8 mouse cellular contexts compared by ENCODE assay signal in the genomic region with DNA sequence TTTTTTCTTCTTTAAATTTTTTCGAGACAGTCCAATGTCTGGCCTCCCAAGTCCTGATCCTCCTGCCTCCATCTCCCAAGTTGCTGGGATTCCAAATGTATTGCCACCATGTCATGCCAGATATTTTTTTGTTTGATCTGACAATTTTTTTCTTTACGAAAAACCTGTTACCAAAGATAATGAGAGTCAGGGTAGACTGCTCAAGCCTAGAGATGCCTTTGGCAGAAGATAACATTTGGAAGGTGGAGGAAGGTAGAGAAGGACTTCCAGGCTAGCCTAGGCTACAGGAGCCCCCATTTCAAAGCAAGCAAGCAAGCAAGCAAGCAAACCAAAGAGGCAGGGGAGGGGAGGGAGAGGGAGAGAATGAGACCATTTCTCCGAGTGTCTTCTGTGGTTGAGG. TPM values are rescaled to one million over a fixed set of nuclear protein-coding genes. Genes with fewer than 3 reads are reported as not detected.
DNase-seq lines count a peak whose midpoint lies in the region; ATAC-seq and TF ChIP-seq lines count a peak whose summit lies in the region.

No protein-coding gene starts in this region.

- peak; percentile 13 for DNase-seq in adrenal gland, adult 2 months
- DNase-seq in adrenal gland, adult 18-20 months (ENCODE audit: low spot score in 2 of 2): no peak
- no peak for DNase-seq in thymus, postnatal 14 days
- no peak for DNase-seq in retina, embryonic 14.5 days (ENCODE audit: low spot score)
- DNase-seq in frontal cortex, postnatal 25 days (ENCODE audit: low spot score in 2 of 2): no peak

- peak overlapping the region; percentile 83 for H3K4me3 ChIP-seq in E14TG2a.4 (replicated peaks; ENCODE audit: low read length)
- H3K4me3 ChIP-seq in forebrain, embryonic 13.5 days: peak overlapping the region; percentile 78
- peak overlapping the region; percentile 82 for H3K4me3 ChIP-seq in liver, embryonic 15.5 days (replicated peaks)

- TF ChIP-seq CTCF in E14TG2a.4 (conservative IDR thresholded peaks at IDR 0.05; ENCODE audit: low read length): no peak

- peaks cover 7% of the 10 kb centered on the region; the same call in 1 of the 2 replicates for H3K36me3 ChIP-seq in E14TG2a.4 (ENCODE audit: insufficient read depth, low read length)
- H3K36me3 ChIP-seq in forebrain, embryonic 13.5 days (ENCODE audit: poor library complexity, severe bottlenecking): no peaks in the 10 kb centered on the region
- 0 out of 2 replicates have a peak, but pooled peaks cover 7% of the 10 kb centered on the region for H3K36me3 ChIP-seq in liver, embryonic 15.5 days (replicated peaks)

- H3K9ac ChIP-seq in forebrain, embryonic 13.5 days: peak overlapping the region; percentile 86
- H3K9ac ChIP-seq in liver, embryonic 15.5 days: peak overlapping the region; percentile 83

- H3K4me1 ChIP-seq in E14TG2a.4 (replicated peaks; ENCODE audit: low read depth, low read length): peaks cover 55% of the 10 kb centered on the region
- peaks cover 29% of the 10 kb centered on the region for H3K4me1 ChIP-seq in forebrain, embryonic 13.5 days
- peaks cover 51% of the 10 kb centered on the region for H3K4me1 ChIP-seq in liver, embryonic 15.5 days (replicated peaks)

- 51% methylated on average over 3 of the region's 3 CpGs for WGBS in forebrain, embryonic 13.5 days
- 17% methylated on average over 3 of the region's 3 CpGs for WGBS in liver, embryonic 15.5 days (ENCODE audit: insufficient replicate concordance)

- H3K27me3 ChIP-seq in E14TG2a.4 (ENCODE audit: insufficient read depth, low read length): no peaks in the 10 kb centered on the region
- H3K27me3 ChIP-seq in forebrain, embryonic 13.5 days: no peaks in the 10 kb centered on the region
- H3K27me3 ChIP-seq in liver, embryonic 15.5 days: no peaks in the 10 kb centered on the region

- ATAC-seq in forebrain, embryonic 13.5 days: no peak
- peak; percentile 47 for ATAC-seq in liver, embryonic 15.5 days (ENCODE audit: insufficient read depth)

- H3K9me3 ChIP-seq in E14TG2a.4 (ENCODE audit: low read length): no peaks in the 10 kb centered on the region
- no peaks in the 10 kb centered on the region for H3K9me3 ChIP-seq in forebrain, embryonic 13.5 days (replicated peaks)
- no peaks in the 10 kb centered on the region for H3K9me3 ChIP-seq in liver, embryonic 15.5 days (replicated peaks)

- no peak overlapping the region for H3K27ac ChIP-seq in forebrain, embryonic 13.5 days
- H3K27ac ChIP-seq in liver, embryonic 15.5 days (replicated peaks): peak overlapping the region; percentile 95

- H3K4me2 ChIP-seq in forebrain, embryonic 13.5 days: peak overlapping the region; percentile 63
- H3K4me2 ChIP-seq in liver, embryonic 15.5 days: peak overlapping the region; percentile 73

RNA-seq across cellular contexts. Expression of a gene that starts 0.9 kb away (rescaled TPM):
- total RNA-seq in adrenal gland, adult 2 months (2021): 10 to 100 TPM; 87.8 to 99.7 TPM
- 8.4 and 14.0 TPM in 2 replicates for polyA plus RNA-seq in adrenal gland, adult 2 months (2012; rRNA removed)
- total RNA-seq in adrenal gland, adult 18-20 months (2021): 10 to 100 TPM; 70.9 to 97.3 TPM
- 64.7 and 69.5 TPM in 2 replicates for polyA plus RNA-seq in forebrain, embryonic 13.5 days (2015; fragmentation: Nextera tagmentation; extraction: Ambion mirVana)
- polyA plus RNA-seq in liver, embryonic 15.5 days (2015; fragmentation: Nextera tagmentation; extraction: Ambion mirVana): 19.6 and 21.4 TPM in 2 replicates

RNA-seq across cellular contexts. Expression of a gene that starts 7.0 kb away (rescaled TPM):
- 10 to 100 TPM in 1 of 2 experiments, 1 to 10 TPM in 1; 8.4 to 12.3 TPM for total RNA-seq in adrenal gland, adult 2 months (2021)
- 4.1 and 6.5 TPM in 2 replicates for polyA plus RNA-seq in adrenal gland, adult 2 months (2012; rRNA removed)
- total RNA-seq in adrenal gland, adult 18-20 months (2021): 1 to 10 TPM; 8.7 to 9.3 TPM
- 22.1 and 24.0 TPM in 2 replicates for polyA plus RNA-seq in forebrain, embryonic 13.5 days (2015; fragmentation: Nextera tagmentation; extraction: Ambion mirVana)
- 3.4 and 3.5 TPM in 2 replicates for polyA plus RNA-seq in liver, embryonic 15.5 days (2015; fragmentation: Nextera tagmentation; extraction: Ambion mirVana)

RNA-seq across cellular contexts. Expression of a gene that starts 48.0 kb away (rescaled TPM):
- 10 to 100 TPM; 30.1 to 35.5 TPM for total RNA-seq in adrenal gland, adult 2 months (2021)
- polyA plus RNA-seq in adrenal gland, adult 2 months (2012; rRNA removed): 11.4 and 12.5 TPM in 2 replicates
- 10 to 100 TPM; 32.1 to 35.8 TPM for total RNA-seq in adrenal gland, adult 18-20 months (2021)
- 39.4 and 46.6 TPM in 2 replicates for polyA plus RNA-seq in forebrain, embryonic 13.5 days (2015; fragmentation: Nextera tagmentation; extraction: Ambion mirVana)
- 10.8 and 14.3 TPM in 2 replicates for polyA plus RNA-seq in liver, embryonic 15.5 days (2015; fragmentation: Nextera tagmentation; extraction: Ambion mirVana)
